Mouse (Mus musculus): ENCODE data around the gene Fmnl2. TPM values are rescaled to one million over a fixed set of nuclear protein-coding genes. Genes with fewer than 3 reads are reported as not detected.

The Fmnl2 gene
- polyA plus RNA-seq, 1 experiment from 2014 or later: 3.5 TPM

GRCm38 (mm10) chr2:53061363-53062000 lies 203.8 kb downstream of the Fmnl2 start:
- 85% methylated on average over 9 of the region's 9 CpGs for WGBS
- DNase-seq (ENCODE audit: low spot score) (no peak), ATAC-seq (no peak)
- TF ChIP-seq EP300 (IDR thresholded peaks at IDR 0.05) (no peak), CTCF (IDR thresholded peaks at IDR 0.05) (no peak)
- no peak overlapping the region for H3K9ac ChIP-seq (replicated peaks; ENCODE audit: low read depth)
- no peak overlapping the region for H3K4me3 ChIP-seq (ENCODE audit: low read depth, low read length)
- H3K27me3 ChIP-seq (replicated peaks; ENCODE audit: insufficient read depth, low read length): no peaks in the 10 kb centered on the region
- H3K9me3 ChIP-seq (ENCODE audit: low read length): no peaks in the 10 kb centered on the region
- H3K27ac ChIP-seq (ENCODE audit: low read length): no peak overlapping the region
- no peak overlapping the region for H3K4me2 ChIP-seq (replicated peaks; ENCODE audit: low read depth, low read length)
- no peaks in the 10 kb centered on the region for H3K4me1 ChIP-seq (ENCODE audit: insufficient read depth, low read depth, low read length)
- H3K36me3 ChIP-seq (ENCODE audit: insufficient read depth, low read length): no peaks in the 10 kb centered on the region

GRCm38 (mm10) chr2:53066973-53067372 lies 209.3 kb downstream of the Fmnl2 start:
- no peaks in the 10 kb centered on the region for H3K4me1 ChIP-seq (ENCODE audit: insufficient read depth, low read depth, low read length)
- no peak overlapping the region for H3K4me3 ChIP-seq (ENCODE audit: low read depth, low read length)
- no peaks in the 10 kb centered on the region for H3K27me3 ChIP-seq (replicated peaks; ENCODE audit: insufficient read depth, low read length)
- no peak overlapping the region for H3K27ac ChIP-seq (ENCODE audit: low read length)
- H3K4me2 ChIP-seq (replicated peaks; ENCODE audit: low read depth, low read length): no peak overlapping the region
- H3K9ac ChIP-seq (replicated peaks; ENCODE audit: low read depth): no peak overlapping the region
- WGBS: 92% methylated on average over 2 of the region's 2 CpGs
- H3K9me3 ChIP-seq (ENCODE audit: low read length): no peaks in the 10 kb centered on the region
- no peaks in the 10 kb centered on the region for H3K36me3 ChIP-seq (ENCODE audit: insufficient read depth, low read length)
- TF ChIP-seq EP300 (IDR thresholded peaks at IDR 0.05) (no peak), CTCF (IDR thresholded peaks at IDR 0.05) (no peak)
- ATAC-seq (no peak), DNase-seq (ENCODE audit: low spot score) (no peak)

GRCm38 (mm10) chr2:53070607-53071006 lies 212.9 kb downstream of the Fmnl2 start:
- WGBS: 9% methylated on average over 1 of the region's 1 CpGs
- TF ChIP-seq CTCF (IDR thresholded peaks at IDR 0.05) (no peak), EP300 (IDR thresholded peaks at IDR 0.05) (no peak)
- Histone ChIP-seq H3K4me1 (ENCODE audit: insufficient read depth, low read depth, low read length) (no peaks in the 10 kb centered on the region), H3K36me3 (ENCODE audit: insufficient read depth, low read length) (no peaks in the 10 kb centered on the region), H3K4me2 (replicated peaks; ENCODE audit: low read depth, low read length) (no peak overlapping the region), H3K4me3 (ENCODE audit: low read depth, low read length) (no peak overlapping the region), H3K9me3 (ENCODE audit: low read length) (no peaks in the 10 kb centered on the region), H3K27ac (ENCODE audit: low read length) (no peak overlapping the region), H3K27me3 (replicated peaks; ENCODE audit: insufficient read depth, low read length) (no peaks in the 10 kb centered on the region), H3K9ac (replicated peaks; ENCODE audit: low read depth) (no peak overlapping the region)
- ATAC-seq (peak; percentile 82), DNase-seq (ENCODE audit: low spot score) (peak; percentile 77)

GRCm38 (mm10) chr2:53079693-53080286 lies 222.1 kb downstream of the Fmnl2 start:
- Histone ChIP-seq H3K27me3 (replicated peaks; ENCODE audit: insufficient read depth, low read length) (no peaks in the 10 kb centered on the region), H3K4me3 (ENCODE audit: low read depth, low read length) (no peak overlapping the region), H3K36me3 (ENCODE audit: insufficient read depth, low read length) (no peaks in the 10 kb centered on the region), H3K9me3 (ENCODE audit: low read length) (no peaks in the 10 kb centered on the region), H3K9ac (replicated peaks; ENCODE audit: low read depth) (no peak overlapping the region), H3K27ac (ENCODE audit: low read length) (no peak overlapping the region), H3K4me1 (ENCODE audit: insufficient read depth, low read depth, low read length) (no peaks in the 10 kb centered on the region), H3K4me2 (replicated peaks; ENCODE audit: low read depth, low read length) (no peak overlapping the region)
- no peak for TF ChIP-seq EP300 (IDR thresholded peaks at IDR 0.05)
- TF ChIP-seq CTCF (IDR thresholded peaks at IDR 0.05): no peak
- ATAC-seq (no peak), DNase-seq (ENCODE audit: low spot score) (no peak)
- WGBS: 87% methylated on average over 2 of the region's 2 CpGs

- 88% methylated on average over 4 of the region's 4 CpGs for whole genome bisulfite sequencing
- ATAC-seq: no peak
- Histone ChIP-seq H3K4me1 (ENCODE audit: insufficient read depth, low read depth, low read length) (no peaks in the 10 kb centered on the region), H3K9me3 (ENCODE audit: low read length) (no peaks in the 10 kb centered on the region), H3K27me3 (replicated peaks; ENCODE audit: insufficient read depth, low read length) (no peaks in the 10 kb centered on the region), H3K27ac (ENCODE audit: low read length) (no peak overlapping the region), H3K4me3 (ENCODE audit: low read depth, low read length) (no peak overlapping the region), H3K4me2 (replicated peaks; ENCODE audit: low read depth, low read length) (no peak overlapping the region), H3K36me3 (ENCODE audit: insufficient read depth, low read length) (no peaks in the 10 kb centered on the region), H3K9ac (replicated peaks; ENCODE audit: low read depth) (no peak overlapping the region)
- TF ChIP-seq CTCF (IDR thresholded peaks at IDR 0.05): no peak
- no peak for TF ChIP-seq EP300 (IDR thresholded peaks at IDR 0.05)
- no peak for DNase-seq (ENCODE audit: low spot score)
Measured at GRCm38 (mm10) chr2:53082045-53082444, 224.4 kb downstream of the Fmnl2 start.

GRCm38 (mm10) chr2:53082501-53082900 lies 224.8 kb downstream of the Fmnl2 start:
- H3K27ac ChIP-seq (ENCODE audit: low read length): no peak overlapping the region
- no peak overlapping the region for H3K9ac ChIP-seq (replicated peaks; ENCODE audit: low read depth)
- ATAC-seq (no peak), DNase-seq (ENCODE audit: low spot score) (no peak)
- TF ChIP-seq CTCF (IDR thresholded peaks at IDR 0.05) (no peak), EP300 (IDR thresholded peaks at IDR 0.05) (no peak)
- H3K36me3 ChIP-seq (ENCODE audit: insufficient read depth, low read length): no peaks in the 10 kb centered on the region
- H3K4me3 ChIP-seq (ENCODE audit: low read depth, low read length): no peak overlapping the region
- H3K4me1 ChIP-seq (ENCODE audit: insufficient read depth, low read depth, low read length): no peaks in the 10 kb centered on the region
- no peaks in the 10 kb centered on the region for H3K9me3 ChIP-seq (ENCODE audit: low read length)
- H3K4me2 ChIP-seq (replicated peaks; ENCODE audit: low read depth, low read length): no peak overlapping the region
- WGBS: 86% methylated on average over 5 of the region's 5 CpGs
- H3K27me3 ChIP-seq (replicated peaks; ENCODE audit: insufficient read depth, low read length): no peaks in the 10 kb centered on the region
